8 mouse cellular contexts compared by ENCODE assay signal in the genomic region with DNA sequence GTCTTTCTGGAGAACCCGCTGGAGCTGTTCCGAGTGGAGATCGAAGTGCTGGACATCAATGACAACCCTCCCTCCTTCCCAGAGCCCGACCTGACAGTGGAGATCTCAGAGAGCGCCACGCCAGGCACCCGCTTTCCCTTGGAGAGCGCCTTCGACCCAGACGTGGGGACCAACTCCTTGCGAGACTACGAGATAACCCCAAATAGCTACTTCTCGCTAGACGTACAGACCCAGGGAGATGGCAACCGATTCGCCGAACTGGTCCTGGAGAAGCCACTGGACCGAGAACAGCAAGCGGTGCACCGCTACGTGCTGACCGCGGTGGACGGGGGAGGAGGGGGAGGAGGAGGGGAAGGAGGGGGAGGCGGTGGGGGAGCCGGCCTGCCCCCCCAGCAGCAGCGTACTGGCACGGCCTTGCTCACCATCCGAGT. TPM values are rescaled to one million over a fixed set of nuclear protein-coding genes. Genes with fewer than 3 reads are reported as not detected.
DNase-seq lines count a peak whose midpoint lies in the region; ATAC-seq and TF ChIP-seq lines count a peak whose summit lies in the region.

No protein-coding gene starts in this region.

- H3K9ac ChIP-seq in lung, embryonic 15.5 days: peak overlapping the region; percentile 4; the same call in 1 of the 2 replicates
- peak overlapping the region; percentile 74 for H3K9ac ChIP-seq in forebrain, embryonic 16.5 days (replicated peaks; ENCODE audit: low read depth, low read length)
- no peak overlapping the region for H3K9ac ChIP-seq in liver, embryonic 15.5 days

- H3K4me2 ChIP-seq in lung, embryonic 15.5 days: peak overlapping the region; percentile 97
- peak overlapping the region; percentile 96 for H3K4me2 ChIP-seq in forebrain, embryonic 16.5 days (ENCODE audit: low read length)
- H3K4me2 ChIP-seq in liver, embryonic 15.5 days: peak overlapping the region; percentile 5

- TF ChIP-seq POLR2A in cerebellum, adult 2 months (IDR thresholded peaks at IDR 0.05; ENCODE audit: borderline replicate concordance, insufficient read depth, low read length): no peak

- ATAC-seq in lung, embryonic 15.5 days (ENCODE audit: borderline replicate concordance, extremely low read depth, low FRiP score, low TSS enrichment): no peak
- peak; percentile 0; the same call in 1 of the 2 replicates for ATAC-seq in forebrain, embryonic 16.5 days
- no peak for ATAC-seq in liver, embryonic 15.5 days (ENCODE audit: insufficient read depth)

- TF ChIP-seq CTCF in cerebellum, adult 2 months (IDR thresholded peaks at IDR 0.05; ENCODE audit: borderline replicate concordance, insufficient read depth, low read depth, low read length): no peak

- H3K36me3 ChIP-seq in lung, embryonic 15.5 days: no peaks in the 10 kb centered on the region
- H3K36me3 ChIP-seq in forebrain, embryonic 16.5 days (ENCODE audit: control insufficient read depth, insufficient read depth): no peaks in the 10 kb centered on the region
- H3K36me3 ChIP-seq in liver, embryonic 15.5 days (replicated peaks): no peaks in the 10 kb centered on the region

- no peaks in the 10 kb centered on the region for H3K9me3 ChIP-seq in lung, embryonic 15.5 days
- H3K9me3 ChIP-seq in forebrain, embryonic 16.5 days (ENCODE audit: control insufficient read depth, low read length): no peaks in the 10 kb centered on the region
- no peaks in the 10 kb centered on the region for H3K9me3 ChIP-seq in liver, embryonic 15.5 days (replicated peaks)

- no peak overlapping the region for H3K27ac ChIP-seq in cerebellum, adult 2 months (ENCODE audit: insufficient read depth, low read length)
- no peak overlapping the region for H3K27ac ChIP-seq in lung, embryonic 15.5 days
- H3K27ac ChIP-seq in forebrain, embryonic 16.5 days (ENCODE audit: low read length): peak overlapping the region; percentile 43; the same call in 1 of the 2 replicates
- H3K27ac ChIP-seq in liver, embryonic 15.5 days (replicated peaks): no peak overlapping the region

- H3K4me3 ChIP-seq in cerebellum, adult 2 months (replicated peaks; ENCODE audit: insufficient read depth, low read depth, low read length): peak overlapping the region; percentile 51
- peak overlapping the region; percentile 57 for H3K4me3 ChIP-seq in lung, embryonic 15.5 days
- H3K4me3 ChIP-seq in forebrain, embryonic 16.5 days (replicated peaks; ENCODE audit: low read length): peak overlapping the region; percentile 72
- no peak overlapping the region for H3K4me3 ChIP-seq in liver, embryonic 15.5 days (replicated peaks)

- H3K27me3 ChIP-seq in cerebellum, adult 2 months (ENCODE audit: control insufficient read depth, insufficient read depth, low read length): peaks cover 1% of the 10 kb centered on the region; the same call in 1 of the 2 replicates
- H3K27me3 ChIP-seq in lung, embryonic 15.5 days: peaks cover 49% of the 10 kb centered on the region
- no peaks in the 10 kb centered on the region for H3K27me3 ChIP-seq in forebrain, embryonic 16.5 days (replicated peaks; ENCODE audit: control insufficient read depth, insufficient read depth, low read length)
- peaks cover 75% of the 10 kb centered on the region for H3K27me3 ChIP-seq in liver, embryonic 15.5 days

- H3K4me1 ChIP-seq in cerebellum, adult 2 months (ENCODE audit: control insufficient read depth, insufficient read depth, low read length): peaks cover 3% of the 10 kb centered on the region
- H3K4me1 ChIP-seq in lung, embryonic 15.5 days: peaks cover 42% of the 10 kb centered on the region
- peaks cover 9% of the 10 kb centered on the region for H3K4me1 ChIP-seq in forebrain, embryonic 16.5 days (replicated peaks; ENCODE audit: control insufficient read depth, insufficient read depth, low read length)
- peaks cover 4% of the 10 kb centered on the region; the same call in 1 of the 2 replicates for H3K4me1 ChIP-seq in liver, embryonic 15.5 days (replicated peaks)

- peak; percentile 33 to 49 for DNase-seq in cerebellum, adult 2 months
- no peak for DNase-seq in cerebellum, adult 9-10 months
- no peak for DNase-seq in lung, postnatal 14 days
- no peak for DNase-seq in thymus, postnatal 10 days (ENCODE audit: low spot score in 2 of 2)
- no peak for DNase-seq in adrenal gland, adult 18-20 months (ENCODE audit: low spot score in 2 of 2)

- under 1% methylated on average over 29 of the region's 29 CpGs for WGBS in cerebellum, adult 2 months
- under 1% methylated on average over 27 of the region's 29 CpGs for WGBS in lung, embryonic 15.5 days
- WGBS in forebrain, embryonic 16.5 days: 6% methylated on average over 26 of the region's 29 CpGs
- 3% methylated on average over 26 of the region's 29 CpGs for WGBS in liver, embryonic 15.5 days (ENCODE audit: insufficient replicate concordance)

RNA-seq across cellular contexts. Expression of a gene that starts 1.4 kb away (rescaled TPM):
- polyA plus RNA-seq in cerebellum, adult 2 months (2012; rRNA removed): 20.6 and 31.5 TPM in 2 replicates
- polyA plus RNA-seq in lung, embryonic 15.5 days (2015; fragmentation: Nextera tagmentation; extraction: Ambion mirVana): 0.12 and 0.53 TPM in 2 replicates
- polyA plus RNA-seq in forebrain, embryonic 16.5 days (2015; fragmentation: Nextera tagmentation; extraction: Ambion mirVana): 12.0 and 15.8 TPM in 2 replicates
- polyA plus RNA-seq in liver, embryonic 15.5 days (2015; fragmentation: Nextera tagmentation; extraction: Ambion mirVana): 0.06 TPM in 1 of 2 replicates, not detected in the other
- 1 to 10 TPM; 3.8 to 5.4 TPM for total RNA-seq in adrenal gland, adult 18-20 months (2021)

Comparison
In these comparisons a context has a peak if more than half of its experiments do, and no peak if none do; other contexts are left out.
1. DNase-seq: peak in cerebellum, adult 2 months (2 of 2); none in cerebellum, adult 9-10 months (single experiment), lung, postnatal 14 days (single experiment), thymus, postnatal 10 days (0 of 2) and adrenal gland, adult 18-20 months (0 of 2).
2. H3K4me2 ChIP-seq: peak in every context shown above with its lines; median percentile 97 in lung, embryonic 15.5 days; 96 in forebrain, embryonic 16.5 days; 5 in liver, embryonic 15.5 days.